Mouse (Mus musculus): Measurements from ENCODE around the gene Acer3. TPM values are rescaled to one million over a fixed set of nuclear protein-coding genes. Genes with fewer than 3 reads are reported as not detected.

Acer3 gene
- total RNA-seq (2021), result 1 to 10 TPM; 3.6 to 4.1 TPM
- long read RNA-seq, experiment 1, full-length matches to known transcripts, result 2 of 4 reads
- long read RNA-seq, experiment 1, partial matches to known transcripts, result 1 of 4 reads
- long read RNA-seq, experiment 1, other reads (novel, unspliced or antisense), result 1 of 4 reads
- long read RNA-seq, experiment 2, full-length matches to known transcripts, result 2 of 3 reads
- long read RNA-seq, experiment 2, partial matches to known transcripts, result 0 of 3 reads
- long read RNA-seq, experiment 2, other reads (novel, unspliced or antisense), result 1 of 3 reads

DNA sequence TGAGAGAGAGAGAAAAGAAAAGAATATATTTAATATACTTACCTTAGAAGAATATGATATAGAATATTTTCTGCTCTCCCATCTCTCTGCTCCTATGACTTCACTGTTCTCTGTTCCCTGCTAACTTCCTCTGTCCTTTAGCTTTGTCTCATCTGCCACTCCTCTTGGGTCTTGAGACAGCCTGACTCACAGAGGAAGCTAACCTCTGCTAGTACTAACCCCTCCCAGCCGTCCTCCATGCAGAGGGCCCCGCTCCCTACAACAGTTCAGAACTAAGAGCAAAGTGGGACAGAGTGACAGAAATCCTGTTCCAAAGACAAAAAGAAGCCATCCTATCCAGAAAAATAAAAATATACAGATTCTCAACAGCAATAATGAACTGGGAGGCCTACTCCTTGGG, at the start of gene Acer3:
TSS of gene Acer3 (minus strand) at position 126 of the 400 bp plus-strand sequence.
- no peak for DNase-seq (ENCODE audit: low spot score)

DNA sequence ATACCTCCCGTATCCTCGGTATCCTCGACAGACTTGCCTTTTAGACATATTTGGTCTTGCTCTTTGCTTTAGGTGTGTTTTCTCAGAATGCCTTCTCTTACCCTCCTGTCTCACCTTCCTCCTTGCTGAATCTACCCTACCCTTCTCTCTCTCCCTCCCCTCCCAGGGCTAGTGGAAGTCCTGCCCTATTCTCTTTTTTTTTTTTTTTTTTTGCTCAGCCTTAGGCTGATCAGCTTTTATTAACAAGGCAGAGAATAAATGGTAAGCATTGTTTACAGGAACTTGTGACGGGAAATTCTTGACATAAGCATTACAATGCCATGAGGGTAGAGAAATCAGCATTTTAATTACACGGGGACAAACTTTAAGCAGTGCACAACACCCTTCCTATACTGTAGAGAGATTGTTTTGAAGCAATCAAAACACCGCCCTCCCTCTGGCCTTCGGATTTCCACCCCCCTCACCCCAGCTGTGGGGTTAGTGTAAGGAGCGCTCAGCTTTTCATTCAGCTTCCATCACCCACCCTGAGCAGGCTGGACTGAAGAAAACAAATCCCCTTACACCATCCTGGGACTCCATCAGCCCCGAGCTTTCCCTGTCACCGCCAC, 48.9 kb upstream of the Acer3 start:
- no peak for DNase-seq (ENCODE audit: low spot score)

DNA sequence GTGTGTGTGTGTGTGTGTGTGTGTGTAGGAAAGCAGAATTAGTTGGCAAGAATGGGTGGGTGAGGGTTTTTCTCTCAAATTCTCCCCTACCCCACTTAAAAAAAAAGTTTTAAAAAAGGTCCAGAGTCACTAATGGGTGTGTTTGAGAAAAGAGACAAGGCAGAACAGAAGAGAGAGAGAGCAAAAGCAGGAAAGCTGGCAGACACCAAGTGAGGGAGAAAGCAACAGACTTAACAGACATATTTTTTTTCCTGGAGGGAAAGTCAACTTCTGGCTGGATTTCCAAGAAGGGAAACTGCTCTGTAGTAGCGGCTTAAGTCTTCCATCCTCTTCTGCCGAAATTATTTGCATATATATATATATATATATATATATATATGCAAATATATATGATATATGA, 40.7 kb upstream of the Acer3 start:
- no peak for DNase-seq (ENCODE audit: low spot score)

DNA sequence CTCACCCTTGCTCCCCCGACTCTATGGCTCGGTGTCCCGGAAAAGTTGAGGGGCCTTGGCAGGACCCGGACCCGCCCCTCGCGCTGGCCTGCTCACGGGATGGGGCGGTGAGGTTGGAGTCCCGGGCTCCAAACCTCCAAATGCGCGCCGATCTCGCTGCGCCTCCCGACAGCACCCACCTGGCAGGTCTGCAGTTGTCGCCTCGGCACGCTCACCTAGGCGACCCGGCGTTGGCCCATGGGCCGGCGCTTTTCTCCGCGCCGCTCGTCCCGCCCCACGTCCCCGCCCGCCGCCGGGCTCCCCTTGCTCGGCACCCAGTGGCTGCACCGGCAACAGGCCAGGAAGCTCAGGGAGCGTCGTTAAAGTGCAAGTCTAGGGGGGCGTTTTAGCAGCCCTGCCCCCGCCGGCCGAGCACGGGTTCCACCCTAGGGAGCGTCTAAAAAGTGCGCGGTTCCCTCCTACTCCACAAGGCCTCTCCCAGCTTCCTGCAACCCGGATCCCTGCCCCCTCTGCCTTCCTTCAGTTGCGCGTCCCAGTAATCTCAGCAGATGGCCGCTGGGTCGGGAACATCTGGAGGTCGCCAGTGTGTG, 40.1 kb upstream of the Acer3 start, which contains the start of gene Tsku:
TSS of gene Tsku (minus strand) at position 266 of the 590 bp plus-strand sequence.
- DNase-seq (ENCODE audit: low spot score), result peak; percentile 90

DNA sequence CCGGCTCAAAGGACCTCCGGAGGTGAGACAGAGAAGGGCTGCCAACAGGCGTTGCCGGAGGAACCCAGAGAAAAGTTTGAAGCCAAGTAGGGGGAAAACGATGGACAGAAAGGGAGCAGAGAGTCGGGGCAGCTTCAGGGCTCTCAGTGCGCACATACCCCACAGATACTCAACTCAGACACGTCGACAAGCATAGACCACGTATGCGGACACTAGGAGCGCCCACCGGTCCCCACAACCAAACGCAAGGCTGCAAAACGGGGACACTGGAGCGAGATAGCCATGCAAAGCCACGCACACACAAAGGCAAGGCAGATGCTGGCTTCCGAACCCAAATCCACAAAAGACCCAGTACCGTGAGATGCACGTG, 39.6 kb upstream of the Acer3 start:
- DNase-seq (ENCODE audit: low spot score), result no peak

DNA sequence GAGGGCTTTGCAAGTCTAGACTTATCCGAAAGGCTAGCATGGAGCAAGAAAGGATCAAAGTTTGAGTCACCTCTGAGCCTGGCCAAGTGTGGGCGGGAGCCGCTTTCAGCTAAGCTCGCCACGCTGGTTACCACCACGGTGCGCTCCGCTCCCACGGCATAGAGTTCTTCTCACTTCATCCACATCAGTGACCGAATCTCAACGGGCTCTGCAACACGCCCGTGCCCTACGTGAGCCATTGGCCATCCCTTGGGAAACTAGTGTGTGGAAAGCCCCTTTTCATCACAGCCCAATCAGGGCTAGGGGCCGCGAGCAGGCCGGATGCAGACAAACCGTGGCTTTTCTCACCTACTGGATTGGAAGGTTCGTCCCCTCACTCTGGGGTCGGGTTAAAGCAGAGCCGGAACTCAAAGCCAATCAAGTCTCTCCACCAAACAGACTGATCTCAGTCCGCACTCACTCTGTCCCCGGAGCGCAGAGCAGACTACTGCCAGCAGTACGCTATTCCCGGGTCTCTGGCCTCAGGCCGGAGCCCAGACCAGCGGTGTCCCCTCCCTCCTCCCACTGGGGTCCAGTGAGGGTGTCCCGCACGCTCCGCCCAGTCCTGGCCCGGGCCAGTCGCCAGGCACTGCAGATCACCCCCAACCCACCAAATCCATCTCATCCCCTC, 39.1 kb upstream of the Acer3 start:
- DNase-seq (ENCODE audit: low spot score), result peak; percentile 52

DNA sequence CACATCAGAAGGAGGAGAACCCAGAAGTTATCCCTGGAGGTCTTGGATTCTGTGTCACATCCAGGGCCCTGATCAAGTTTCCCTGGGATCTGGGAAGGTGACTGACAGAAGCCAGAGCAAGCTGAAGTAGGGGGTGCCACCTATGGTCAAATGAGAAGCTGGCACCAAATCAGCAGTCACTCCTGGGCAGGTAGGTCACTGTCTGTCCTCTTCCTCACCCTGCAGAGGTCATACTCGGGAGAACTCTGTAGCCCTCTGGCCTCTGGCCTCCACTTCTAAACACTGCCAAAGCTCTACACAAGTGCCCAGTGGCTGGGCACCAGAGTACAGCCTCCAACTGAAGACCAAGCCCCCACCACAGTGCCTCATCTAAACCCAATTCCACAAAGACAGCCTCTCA, 37.0 kb upstream of the Acer3 start:
- DNase-seq (ENCODE audit: low spot score), result no peak

DNA sequence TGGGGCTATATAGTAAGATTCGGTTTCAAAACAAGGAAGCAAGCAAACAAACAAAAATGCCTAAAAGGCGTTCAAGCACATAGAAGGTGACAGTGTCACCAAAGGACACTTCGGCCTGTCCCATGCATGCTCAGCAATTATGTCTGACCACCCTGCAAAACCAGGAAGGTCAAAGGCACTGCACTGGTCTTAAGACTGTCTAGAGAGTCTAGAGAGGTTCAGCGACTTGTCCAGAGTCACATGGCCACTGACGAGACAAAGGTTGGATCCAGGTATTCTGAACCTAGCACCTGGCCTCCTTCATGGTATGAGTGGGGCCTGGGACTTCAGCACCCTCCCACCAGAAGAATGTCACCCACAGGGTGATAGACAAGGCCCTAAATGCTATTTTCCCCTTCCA, 36.3 kb upstream of the Acer3 start:
- no peak for DNase-seq (ENCODE audit: low spot score)

DNA sequence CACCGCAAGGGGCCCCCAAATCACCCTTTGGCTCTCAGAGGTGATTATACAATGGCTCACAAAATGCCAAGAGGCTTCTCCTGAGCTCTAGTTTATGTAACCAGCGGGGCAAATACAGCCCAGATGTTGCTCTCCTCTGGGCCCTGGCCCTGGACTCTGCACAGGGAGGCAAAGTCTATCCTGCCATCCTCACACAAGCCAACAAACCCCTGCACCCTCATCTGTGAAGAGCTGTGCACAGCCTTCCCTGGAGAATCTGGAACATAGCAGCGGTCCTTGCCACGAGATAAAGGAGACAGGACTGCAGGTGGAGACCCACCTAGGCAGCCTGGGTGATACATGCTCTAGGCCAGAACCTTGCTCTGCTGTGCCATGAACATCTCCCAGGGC, 33.9 kb upstream of the Acer3 start:
- DNase-seq (ENCODE audit: low spot score), result no peak

DNA sequence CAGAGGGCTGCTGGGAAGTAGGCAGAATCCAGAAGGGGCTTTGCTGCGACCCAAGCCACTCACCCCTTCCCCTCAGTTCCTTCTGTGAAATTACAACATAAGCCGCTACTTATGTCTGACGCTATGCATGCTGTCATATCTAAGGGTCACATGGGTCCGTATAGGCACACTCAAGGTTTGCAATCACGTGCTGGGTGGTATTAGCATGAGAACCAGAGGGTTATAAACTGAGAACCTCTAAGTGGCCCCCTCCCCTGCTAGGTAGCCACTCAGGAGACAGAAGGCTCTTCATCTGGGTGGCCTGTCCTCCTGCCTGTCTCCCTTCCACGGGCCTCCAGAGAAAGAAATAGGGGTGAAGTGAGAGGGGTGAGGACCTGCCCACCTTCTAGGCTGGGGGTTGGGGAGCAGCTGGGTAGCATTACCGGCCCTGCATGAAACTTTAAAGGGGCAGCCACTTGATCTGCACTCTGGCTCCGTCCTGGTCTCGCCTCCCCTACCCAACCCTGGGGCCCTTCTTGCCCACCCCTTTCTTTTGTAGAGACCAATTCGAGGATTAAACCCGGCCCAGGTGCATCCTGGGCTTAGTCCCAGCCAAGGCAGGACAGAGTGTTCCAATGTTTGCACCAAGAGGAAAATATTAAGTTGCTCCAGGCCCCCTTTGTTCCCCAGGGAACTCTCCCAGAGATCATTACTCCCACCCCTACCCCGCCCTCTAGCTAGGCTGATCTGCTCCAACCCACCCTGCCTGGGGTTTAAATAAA, 33.3 kb upstream of the Acer3 start:
- no peak for DNase-seq (ENCODE audit: low spot score)

DNA sequence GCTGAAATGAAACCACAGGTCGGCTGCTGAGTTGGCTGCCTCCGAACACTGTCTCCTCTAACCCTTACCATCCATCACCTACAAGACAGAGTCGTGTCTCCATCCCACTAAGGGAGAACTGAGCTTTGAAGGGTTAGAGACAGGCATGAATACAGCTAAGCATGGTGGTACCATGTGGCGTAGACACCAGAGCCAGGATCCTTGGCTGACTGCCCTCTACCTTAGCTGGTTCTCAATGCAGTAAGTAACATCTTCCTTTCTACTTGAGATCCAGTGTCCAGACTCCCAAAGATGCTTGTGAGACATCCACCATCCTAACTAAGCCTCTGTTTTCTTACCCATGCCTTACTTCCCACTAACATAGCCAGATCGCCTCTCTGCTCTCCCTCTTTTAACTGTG, 32.6 kb upstream of the Acer3 start:
- no peak for DNase-seq (ENCODE audit: low spot score)

DNA sequence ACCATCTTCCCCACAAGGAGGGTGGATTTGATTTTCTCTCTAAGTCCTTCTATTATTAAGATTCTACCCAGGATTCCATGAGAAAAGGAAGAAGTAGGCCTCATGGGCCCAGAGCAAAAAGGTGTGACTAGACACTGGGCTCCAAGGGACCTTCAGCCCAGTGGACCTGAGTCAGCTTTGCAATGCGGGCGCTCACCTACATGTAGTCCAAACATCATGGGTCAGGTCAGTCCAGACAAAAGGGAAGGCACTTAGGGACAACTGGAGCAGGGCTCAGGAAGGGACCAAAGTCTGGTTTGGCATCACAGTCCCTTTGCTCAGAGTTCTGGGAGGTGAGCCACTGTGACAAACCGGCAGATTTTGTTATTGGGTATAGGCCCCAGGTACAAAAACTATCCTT, 30.5 kb upstream of the Acer3 start:
- no peak for DNase-seq (ENCODE audit: low spot score)

DNA sequence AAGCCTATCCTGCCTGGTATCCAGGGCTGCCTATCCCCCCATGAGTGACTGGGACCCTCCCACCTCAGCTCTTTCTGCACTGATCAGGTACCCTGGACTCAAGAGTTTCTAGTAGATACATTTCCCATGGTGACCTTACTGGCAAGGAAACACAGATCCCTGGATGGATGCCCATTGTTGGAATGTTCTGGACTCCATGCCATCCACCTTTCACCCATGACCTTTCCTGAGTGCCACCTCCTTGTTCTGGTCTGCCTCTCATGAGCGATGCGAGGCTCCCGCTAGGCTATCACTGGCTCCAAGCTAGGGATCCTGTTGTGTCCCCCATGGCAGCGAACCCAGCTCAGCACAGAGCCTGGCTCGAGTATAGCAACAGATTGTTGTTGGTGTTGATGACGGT, 28.8 kb upstream of the Acer3 start:
- DNase-seq (ENCODE audit: low spot score), result no peak

DNA sequence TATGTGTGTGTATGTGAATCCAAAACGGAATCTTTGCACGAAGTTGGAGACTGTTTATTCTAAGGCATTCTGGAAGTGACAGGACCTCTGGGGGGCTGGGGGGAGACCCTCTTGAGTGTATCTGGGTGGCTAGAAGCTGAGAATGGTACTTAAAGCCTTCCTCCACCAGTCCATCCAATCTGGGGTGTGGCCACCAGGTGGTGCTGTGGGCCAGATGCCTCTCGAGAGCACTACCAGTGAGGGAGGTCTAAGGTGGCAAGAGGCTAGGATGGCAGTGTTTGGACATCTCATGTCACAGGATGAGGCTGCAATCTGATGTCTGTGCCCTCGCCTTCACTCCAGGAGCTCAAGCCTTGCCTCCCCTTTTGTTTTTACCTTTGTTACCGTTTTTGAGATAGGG, 28.1 kb upstream of the Acer3 start:
- peak; percentile 81 for DNase-seq (ENCODE audit: low spot score)

DNA sequence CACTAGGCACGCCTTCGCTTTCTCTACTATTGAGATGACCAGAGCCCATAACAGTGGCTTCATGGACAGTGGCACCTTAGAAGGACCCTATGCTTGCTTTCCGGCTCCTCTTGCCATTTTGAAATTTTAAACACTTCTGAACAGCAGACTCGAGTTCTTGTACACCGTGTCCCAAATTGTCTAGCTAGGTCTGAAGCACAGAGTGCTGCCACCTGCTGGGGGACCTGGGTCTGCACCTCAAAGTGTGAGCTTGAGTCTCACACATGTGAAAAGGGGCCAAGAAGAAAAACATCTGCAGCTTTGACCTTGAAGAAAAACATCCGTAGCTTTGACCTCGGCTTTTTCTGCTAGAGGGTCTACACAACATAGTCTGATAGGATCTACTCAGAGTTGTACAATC, 27.0 kb upstream of the Acer3 start:
- peak; percentile 64 for DNase-seq (ENCODE audit: low spot score)

DNA sequence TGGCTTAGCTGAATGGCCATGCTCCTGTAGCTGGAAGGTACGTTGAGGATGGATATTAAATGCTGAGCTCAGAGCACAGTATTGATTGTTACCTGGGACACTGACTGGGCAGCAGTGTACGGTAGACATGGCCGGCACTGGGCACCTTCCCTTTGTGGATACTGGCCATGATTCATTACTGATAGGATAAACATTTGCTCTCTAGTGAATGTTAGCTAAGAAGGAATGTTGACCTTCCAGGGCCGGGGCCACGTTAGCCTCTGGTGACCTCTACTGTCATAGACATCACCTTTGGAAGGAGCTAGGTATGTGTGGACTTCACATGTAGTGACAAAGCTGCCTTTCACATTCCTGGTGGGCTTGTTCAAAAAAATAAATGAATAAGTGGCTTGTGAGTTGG, 26.5 kb upstream of the Acer3 start:
- no peak for DNase-seq (ENCODE audit: low spot score)

DNA sequence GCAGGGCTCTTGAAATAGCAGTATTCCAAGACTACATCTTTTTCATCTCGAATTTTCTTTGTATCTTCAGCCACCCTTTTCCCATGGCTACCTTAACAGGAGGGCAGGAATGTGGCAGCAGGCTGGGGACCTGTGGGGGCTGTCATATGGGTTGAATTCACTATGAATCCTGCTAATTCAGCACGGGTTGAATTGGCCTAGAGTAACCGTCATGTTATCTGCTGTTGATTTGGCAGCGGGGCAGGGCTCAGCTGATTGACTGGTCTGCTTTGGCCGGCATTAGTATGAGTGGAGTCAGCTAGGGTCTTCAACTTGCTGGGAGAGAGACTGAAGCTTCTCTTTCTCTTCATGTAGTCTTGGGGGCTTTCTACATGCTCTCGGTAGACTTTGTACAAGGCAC, 24.0 kb upstream of the Acer3 start:
- DNase-seq (ENCODE audit: low spot score), result no peak

DNA sequence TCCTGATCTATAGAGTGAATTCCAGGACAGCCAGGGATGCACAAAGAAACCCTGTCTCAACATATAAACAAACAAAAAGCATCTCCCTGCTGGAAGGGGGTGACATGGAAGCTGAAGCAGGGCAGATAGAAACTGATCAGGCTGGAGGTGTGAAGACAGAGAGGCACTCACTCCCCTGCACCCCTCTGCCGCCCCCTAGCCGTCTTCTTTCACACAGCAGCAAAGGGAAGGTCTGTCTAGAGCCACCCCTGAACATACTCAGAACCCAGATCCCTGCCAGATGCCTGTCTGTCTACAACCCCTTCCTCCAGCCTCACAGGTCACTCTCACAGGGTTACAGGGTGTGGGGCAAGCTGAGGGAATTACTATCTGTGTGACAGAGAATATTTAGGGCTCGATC, 23.4 kb upstream of the Acer3 start:
- DNase-seq (ENCODE audit: low spot score), result no peak

DNA sequence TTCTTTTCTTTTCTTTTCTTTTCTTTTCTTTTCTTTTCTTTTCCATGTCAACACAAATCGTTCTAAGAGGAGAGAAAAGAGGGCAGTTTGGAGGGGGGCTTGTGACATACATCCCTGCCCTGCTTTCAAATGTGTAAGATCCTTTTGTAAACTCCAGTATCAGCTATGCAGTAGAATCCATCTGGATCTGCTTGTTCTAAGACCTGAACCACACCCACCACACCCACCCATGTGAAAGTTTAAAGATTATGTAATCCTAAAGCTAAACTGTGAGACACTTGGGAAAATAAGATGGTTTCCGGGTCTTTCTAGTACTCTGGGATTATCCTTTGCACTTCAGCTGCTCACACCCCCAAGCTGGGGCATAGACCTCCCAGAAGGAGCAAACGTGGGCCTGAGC, 21.2 kb upstream of the Acer3 start:
- no peak for DNase-seq (ENCODE audit: low spot score)

DNA sequence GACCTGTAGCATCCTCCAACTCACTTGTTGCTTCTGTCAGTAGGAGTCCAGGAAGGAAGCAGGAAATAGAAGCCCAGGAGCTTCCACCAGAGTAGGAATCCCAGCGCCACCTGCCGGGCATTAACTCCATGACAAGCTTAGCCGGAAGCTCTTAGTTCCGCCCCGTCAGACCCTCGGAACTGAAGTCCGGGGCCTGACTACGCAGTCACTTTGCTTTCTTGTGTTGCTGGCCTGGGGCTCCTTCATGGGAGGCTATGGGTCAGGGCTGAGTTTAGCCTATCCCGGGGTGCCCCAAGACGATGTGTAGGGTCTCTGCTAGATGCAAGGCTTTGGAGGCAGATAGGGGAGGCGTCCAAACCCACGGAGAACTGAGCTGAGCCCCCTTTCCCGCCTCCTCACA, 20.5 kb upstream of the Acer3 start:
- peak; percentile 87 for DNase-seq (ENCODE audit: low spot score)

DNA sequence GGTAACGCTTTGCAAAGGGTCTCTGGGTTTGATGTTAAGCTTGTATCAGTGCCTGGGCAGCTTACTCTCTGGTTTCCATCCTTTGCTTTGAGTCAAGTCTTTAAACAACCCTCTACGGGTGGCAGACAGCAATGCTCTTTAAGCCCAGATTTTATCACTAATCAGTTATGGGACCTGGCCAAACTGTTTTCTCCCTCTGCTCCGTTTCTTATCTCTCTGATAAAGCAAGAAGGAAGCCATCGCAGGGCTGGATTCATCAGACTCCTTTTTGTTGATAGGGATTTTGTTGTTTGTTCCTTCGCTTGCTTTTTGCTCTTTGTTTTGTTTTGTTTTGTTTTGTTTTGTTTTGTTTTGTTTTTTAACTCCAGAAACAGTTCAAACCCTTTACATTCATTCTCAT, 19.3 kb upstream of the Acer3 start:
- DNase-seq (ENCODE audit: low spot score), result no peak

DNA sequence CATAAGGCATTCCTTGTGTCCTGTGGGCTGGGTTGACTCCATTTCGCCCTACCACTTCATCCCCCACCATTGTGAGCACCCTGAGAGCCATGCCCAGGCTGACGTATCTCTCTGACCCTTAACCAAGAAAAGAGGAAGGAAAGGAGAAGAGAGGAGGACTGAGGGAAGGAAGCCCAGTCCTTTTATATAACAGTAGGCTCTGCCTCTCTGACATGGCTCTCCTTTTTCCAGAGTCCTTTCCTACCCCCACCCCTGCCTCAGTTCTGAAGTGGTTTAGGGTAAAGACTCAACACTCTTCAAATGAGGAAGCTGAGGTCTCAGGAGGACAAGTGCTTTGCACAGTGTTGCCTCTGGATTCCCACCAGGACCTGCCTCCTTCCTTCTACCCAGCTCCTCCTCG, 13.0 kb upstream of the Acer3 start:
- no peak for DNase-seq (ENCODE audit: low spot score)
